Mouse (Mus musculus): ENCODE results near the gene Car8. TPM values are rescaled to one million over a fixed set of nuclear protein-coding genes. Genes with fewer than 3 reads are reported as not detected.

Gene Car8
- total RNA-seq (2014; fragmentation: Nextera tagmentation) (0.32 TPM in 1 of 2 replicates, not detected in the other), total RNA-seq (2017) (not detected in 2 replicates)

- ATAC-seq (replicated peaks; ENCODE audit: low FRiP score, low TSS enrichment, poor library complexity, severe bottlenecking): peak; percentile 92
Observed at GRCm38 (mm10) chr4:8238560-8239305, at the start of gene Car8. Car8 (minus strand) TSS chr4:8239041.

- 0 out of 2 replicates have a peak, but pooled peaks have one; percentile 50 for ATAC-seq (replicated peaks; ENCODE audit: low FRiP score, low TSS enrichment, poor library complexity, severe bottlenecking)
Observed at GRCm38 (mm10) chr4:8284934-8285333, 46.1 kb upstream of the Car8 start.

GRCm38 (mm10) chr4:8278159-8278558 is 39.3 kb upstream of the Car8 start:
- no peak for ATAC-seq (replicated peaks; ENCODE audit: low FRiP score, low TSS enrichment, poor library complexity, severe bottlenecking)

GRCm38 (mm10) chr4:8249805-8250204 is 11.0 kb upstream of the Car8 start:
- no peak for ATAC-seq (replicated peaks; ENCODE audit: low FRiP score, low TSS enrichment, poor library complexity, severe bottlenecking)

GRCm38 (mm10) chr4:8245495-8246063 is 6.7 kb upstream of the Car8 start:
- ATAC-seq (replicated peaks; ENCODE audit: low FRiP score, low TSS enrichment, poor library complexity, severe bottlenecking): no peak

- no peak for ATAC-seq (replicated peaks; ENCODE audit: low FRiP score, low TSS enrichment, poor library complexity, severe bottlenecking)
Observed at GRCm38 (mm10) chr4:8245062-8245461, 6.2 kb upstream of the Car8 start.

- ATAC-seq (replicated peaks; ENCODE audit: low FRiP score, low TSS enrichment, poor library complexity, severe bottlenecking): no peak
Observed at GRCm38 (mm10) chr4:8239699-8240098, 858 bp upstream of the Car8 start.

- ATAC-seq (replicated peaks; ENCODE audit: low FRiP score, low TSS enrichment, poor library complexity, severe bottlenecking): no peak
Observed at GRCm38 (mm10) chr4:8239306-8239670, 447 bp upstream of the Car8 start.

GRCm38 (mm10) chr4:8232393-8233111 is 6.3 kb downstream of the Car8 start:
- peak; percentile 70; the same call in 1 of the 2 replicates for ATAC-seq (replicated peaks; ENCODE audit: low FRiP score, low TSS enrichment, poor library complexity, severe bottlenecking)

- ATAC-seq (replicated peaks; ENCODE audit: low FRiP score, low TSS enrichment, poor library complexity, severe bottlenecking): no peak
Observed at GRCm38 (mm10) chr4:8231291-8231871, 7.5 kb downstream of the Car8 start.

- no peak for ATAC-seq (replicated peaks; ENCODE audit: low FRiP score, low TSS enrichment, poor library complexity, severe bottlenecking)
Observed at GRCm38 (mm10) chr4:8229661-8230298, 9.1 kb downstream of the Car8 start.

- ATAC-seq (replicated peaks; ENCODE audit: low FRiP score, low TSS enrichment, poor library complexity, severe bottlenecking): no peak
Observed at GRCm38 (mm10) chr4:8218941-8219340, 19.9 kb downstream of the Car8 start.

- ATAC-seq (replicated peaks; ENCODE audit: low FRiP score, low TSS enrichment, poor library complexity, severe bottlenecking): peak; percentile 73
Observed at GRCm38 (mm10) chr4:8218004-8218403, 20.8 kb downstream of the Car8 start.

- peak; percentile 61 for ATAC-seq (replicated peaks; ENCODE audit: low FRiP score, low TSS enrichment, poor library complexity, severe bottlenecking)
Observed at GRCm38 (mm10) chr4:8217272-8217671, 21.6 kb downstream of the Car8 start.

GRCm38 (mm10) chr4:8216551-8216950 is 22.3 kb downstream of the Car8 start:
- ATAC-seq (replicated peaks; ENCODE audit: low FRiP score, low TSS enrichment, poor library complexity, severe bottlenecking): no peak

- ATAC-seq (replicated peaks; ENCODE audit: low FRiP score, low TSS enrichment, poor library complexity, severe bottlenecking): no peak
Observed at GRCm38 (mm10) chr4:8213661-8214060, 25.2 kb downstream of the Car8 start.

GRCm38 (mm10) chr4:8212873-8213569 is 25.8 kb downstream of the Car8 start:
- no peak for ATAC-seq (replicated peaks; ENCODE audit: low FRiP score, low TSS enrichment, poor library complexity, severe bottlenecking)

- ATAC-seq (replicated peaks; ENCODE audit: low FRiP score, low TSS enrichment, poor library complexity, severe bottlenecking): no peak
Observed at GRCm38 (mm10) chr4:8210452-8210851, 28.4 kb downstream of the Car8 start.

- no peak for ATAC-seq (replicated peaks; ENCODE audit: low FRiP score, low TSS enrichment, poor library complexity, severe bottlenecking)
Observed at GRCm38 (mm10) chr4:8207924-8208323, 30.9 kb downstream of the Car8 start.

Measured in megakaryocyte-erythroid progenitor cell, adult 5-6 weeks (primary cell).